Mouse (Mus musculus) heart, postnatal 0 days (tissue): Measurements from ENCODE around the gene Tm6sf2. TPM values are rescaled to one million over a fixed set of nuclear protein-coding genes. Genes with fewer than 3 reads are reported as not detected.

Source experiments
- ATAC-seq: fragments of 200-750 bp; cut with Nextera tagmentation; 2 replicates; pipeline ENCODE4 v1.8.0; 2017; ENCODE audit warnings: low read depth, moderate number of reproducible peaks, moderate library complexity; ENCODE audit not compliant: insufficient read depth
- DNase-seq: peaks from one replicate; pipeline ENCODE4 v3.0.0-alpha.2; 2016; ENCODE audit warnings: low spot score
- H3K27ac ChIP-seq: fragments of 300-500 bp; sonication (generic); 2 replicates; pipeline ENCODE4 v1.5.1; 2014; ENCODE audit warnings: low read depth, mild to moderate bottlenecking
- H3K27me3 ChIP-seq: fragments of 300-500 bp; sonication (generic); 2 replicates; pipeline ENCODE4 v1.6.1; 2014; ENCODE audit warnings: low read length, mixed read lengths; ENCODE audit not compliant: control insufficient read depth, insufficient read depth
- H3K36me3 ChIP-seq: fragments of 300-500 bp; sonication (generic); replicated peaks from 2 replicates; pipeline ENCODE4 v1.6.1; 2014; ENCODE audit warnings: low read length, mixed read lengths; ENCODE audit not compliant: control insufficient read depth, insufficient read depth
- H3K4me1 ChIP-seq: fragments of 300-500 bp; sonication (generic); 2 replicates; pipeline ENCODE4 v1.6.1; 2014; ENCODE audit warnings: antibody characterized with exemption; ENCODE audit not compliant: control insufficient read depth, insufficient read depth
- H3K4me2 ChIP-seq: fragments of 300-500 bp; sonication (generic); 2 replicates; pipeline ENCODE4 v1.6.1; 2014; ENCODE audit warnings: low read depth, mild to moderate bottlenecking, low read length, moderate library complexity
- H3K4me3 ChIP-seq: fragments of 300-500 bp; sonication (generic); 2 replicates; pipeline ENCODE4 v1.5.1; 2014; ENCODE audit warnings: low read depth, low read length
- H3K9ac ChIP-seq: fragments of 300-500 bp; sonication (generic); replicated peaks from 2 replicates; pipeline ENCODE4 v1.6.1; 2014; ENCODE audit warnings: low read depth, low read length, mixed read lengths
- H3K9me3 ChIP-seq: fragments of 300-500 bp; sonication (generic); replicated peaks from 2 replicates; pipeline ENCODE4 v1.6.1; 2016; ENCODE audit warnings: low read length; ENCODE audit not compliant: control insufficient read depth
- CTCF ChIP-seq: IDR thresholded peaks from 2 replicates; pipeline ENCODE4 v1.5.1; 2016; ENCODE audit warnings: antibody characterized with exemption, control low read depth, low read depth
- EP300 ChIP-seq: IDR thresholded peaks from 2 replicates; pipeline ENCODE4 v1.6.1; 2016; ENCODE audit warnings: antibody characterized with exemption, low read depth
- WGBS: fragments of 180-500 bp; shearing (Covaris S2); extraction: QIAGEN DNeasy Blood & Tissue Kit; methylation state at CpG from one replicate; pipeline ENCODE4 v1.1.7; 2014; 5-methylcytosine and 5-hydroxymethylcytosine counted together
- polyA plus RNA-seq: library from polyadenylated mRNA; unstranded; fragments of >200 nt; fragmentation: Nextera tagmentation; extraction: Ambion mirVana; gene quantifications from 2 replicates; pipeline ENCODE4 v1.2.1, GENCODE M21; 2015
- total RNA-seq: library from RNA; depleted of rRNA; stranded (reverse); fragments of >200 nt; gene quantifications from 2 replicates; pipeline ENCODE4 v1.2.3, GENCODE M21; 2014; ENCODE audit warnings: low replicate concordance

The Tm6sf2 gene
- total and polyA plus RNA-seq, 2 experiments from 2014 or later, result 1.3 to 2.1 TPM

DNA sequence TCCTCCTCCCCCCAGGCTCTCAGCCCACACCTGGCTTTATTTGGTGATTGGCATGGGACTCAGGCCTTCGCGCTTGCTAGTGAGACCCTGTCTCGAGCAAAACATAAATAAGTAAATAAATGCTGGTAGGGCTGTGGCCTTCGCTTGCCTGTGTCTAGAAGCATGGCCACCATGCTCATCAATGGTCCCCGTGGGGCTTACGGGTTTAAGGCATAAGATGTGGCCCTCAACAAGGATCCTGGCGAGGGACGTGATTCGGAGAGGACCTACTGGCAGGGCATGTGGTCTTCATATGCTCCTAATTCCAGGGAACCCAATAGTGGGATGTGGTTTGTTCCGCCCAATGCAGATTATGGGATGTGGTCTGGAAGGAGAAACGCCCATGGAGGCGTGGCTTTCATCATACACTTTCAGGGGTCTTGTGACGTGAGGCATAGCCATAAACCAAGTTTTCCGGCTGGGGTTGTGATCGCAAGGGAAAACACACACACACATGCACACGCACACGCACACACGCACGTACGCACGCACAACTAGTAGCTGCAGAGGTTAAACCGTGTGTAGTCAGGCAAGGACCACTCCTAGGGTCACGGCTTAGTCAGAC, 38.6 kb downstream of the Tm6sf2 start:
- Histone ChIP-seq H3K9ac (no peak overlapping the region), H3K4me2 (no peak overlapping the region), H3K36me3 (no peaks in the 10 kb centered on the region), H3K4me1 (no peaks in the 10 kb centered on the region), H3K27ac (no peak overlapping the region), H3K4me3 (no peak overlapping the region), H3K27me3 (peaks cover 69% of the 10 kb centered on the region), H3K9me3 (no peaks in the 10 kb centered on the region)
- WGBS, result 46% methylated on average over 23 of the region's 23 CpGs
- no peak for DNase-seq
- no peak for ATAC-seq
- TF ChIP-seq CTCF (no peak), EP300 (no peak)

DNA sequence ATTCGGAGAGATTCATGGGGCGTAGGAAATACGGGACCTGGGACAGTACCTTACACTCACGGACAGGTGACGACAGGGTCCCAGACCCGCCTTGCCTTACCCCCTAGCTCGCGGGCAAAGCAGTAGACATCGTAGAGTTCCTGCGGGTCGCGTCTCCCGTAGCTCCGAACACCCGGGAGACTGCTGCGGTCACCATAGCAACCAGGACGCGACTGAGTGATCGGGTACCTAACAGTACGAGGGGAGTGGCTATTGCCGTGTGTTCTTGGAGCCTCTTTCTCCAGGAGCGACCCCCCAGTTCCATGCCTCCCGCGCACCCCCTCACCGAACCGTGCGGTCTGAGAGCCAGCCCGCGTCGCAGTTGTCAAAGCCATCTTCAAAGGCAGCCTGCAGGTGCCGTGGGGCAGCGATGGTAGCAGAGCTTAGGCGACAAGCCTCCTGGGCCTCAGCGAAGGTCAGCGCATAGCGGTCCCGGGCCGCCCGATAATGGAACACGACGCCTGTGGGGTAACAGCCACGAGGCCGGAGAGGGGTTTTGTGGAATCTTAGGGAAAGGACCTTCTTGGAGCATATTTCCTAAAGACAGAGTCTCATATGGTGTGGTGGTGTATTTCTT, 39.8 kb downstream of the Tm6sf2 start:
- H3K36me3 ChIP-seq, result no peaks in the 10 kb centered on the region
- WGBS, result 7% methylated on average over 43 of the region's 43 CpGs
- no peaks in the 10 kb centered on the region for H3K9me3 ChIP-seq
- ATAC-seq, result no peak
- no peak overlapping the region for H3K4me3 ChIP-seq
- H3K4me1 ChIP-seq, result no peaks in the 10 kb centered on the region
- no peak overlapping the region for H3K27ac ChIP-seq
- no peak for TF ChIP-seq EP300
- TF ChIP-seq CTCF, result no peak
- no peak overlapping the region for H3K9ac ChIP-seq
- no peak for DNase-seq
- H3K27me3 ChIP-seq, result peaks cover 81% of the 10 kb centered on the region
- no peak overlapping the region for H3K4me2 ChIP-seq

DNA sequence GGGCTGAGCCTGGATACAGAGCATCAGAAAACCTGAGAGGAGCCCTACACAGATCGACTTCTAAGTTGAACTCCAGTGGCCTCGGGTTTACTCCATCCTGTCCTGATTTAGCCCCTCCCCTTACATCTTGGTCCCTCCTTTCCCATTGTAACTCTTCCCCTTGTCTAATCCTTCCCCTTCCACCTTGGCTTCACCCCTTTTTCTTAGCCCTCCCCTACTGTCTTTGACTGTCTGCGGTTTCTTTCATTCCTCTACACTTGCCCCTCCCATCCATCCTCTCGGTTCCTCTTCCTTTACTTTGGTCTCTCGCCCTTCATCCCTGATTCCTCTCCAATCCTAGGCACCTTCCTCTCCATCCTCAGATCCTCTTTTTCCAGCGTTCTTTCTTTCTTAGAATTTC, 41.8 kb downstream of the Tm6sf2 start:
- no peak for DNase-seq
- 19% methylated on average over 6 of the region's 6 CpGs for WGBS

DNA sequence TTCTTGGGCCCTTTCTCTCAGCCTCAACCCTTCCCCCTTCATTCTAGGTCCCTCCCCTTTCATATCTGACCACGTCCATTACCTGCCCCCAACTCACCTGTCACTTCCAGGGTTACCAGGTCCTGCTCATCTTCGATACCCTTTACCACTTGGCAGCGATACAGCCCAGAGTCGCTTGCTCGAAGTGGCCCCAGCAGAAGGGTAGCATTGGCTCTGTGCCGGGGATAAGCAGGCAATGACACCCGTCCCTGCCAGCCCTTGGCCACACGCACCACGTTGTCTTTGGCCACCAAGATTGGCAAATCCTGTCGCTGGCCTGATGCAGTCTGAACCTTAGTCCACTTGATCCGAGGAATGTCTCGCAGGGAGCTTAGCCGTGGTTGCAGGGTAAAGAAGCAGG, 42.2 kb downstream of the Tm6sf2 start:
- Histone ChIP-seq H3K27me3 (peaks cover 93% of the 10 kb centered on the region), H3K27ac (no peak overlapping the region), H3K9me3 (no peaks in the 10 kb centered on the region), H3K4me3 (no peak overlapping the region), H3K9ac (no peak overlapping the region), H3K4me1 (no peaks in the 10 kb centered on the region), H3K4me2 (no peak overlapping the region), H3K36me3 (no peaks in the 10 kb centered on the region)
- DNase-seq, result no peak
- TF ChIP-seq EP300 (no peak), CTCF (no peak)
- 59% methylated on average over 13 of the region's 13 CpGs for WGBS
- no peak for ATAC-seq

More for the DNA sequence above, 41.8 kb downstream of the Tm6sf2 start:
- no peak overlapping the region for H3K4me2 ChIP-seq
- no peak overlapping the region for H3K27ac ChIP-seq
- H3K4me3 ChIP-seq, result no peak overlapping the region
- H3K4me1 ChIP-seq, result no peaks in the 10 kb centered on the region
- H3K9ac ChIP-seq, result no peak overlapping the region
- H3K36me3 ChIP-seq, result no peaks in the 10 kb centered on the region
- ATAC-seq, result no peak
- no peaks in the 10 kb centered on the region for H3K9me3 ChIP-seq
- peaks cover 92% of the 10 kb centered on the region for H3K27me3 ChIP-seq
- no peak for TF ChIP-seq CTCF

DNA sequence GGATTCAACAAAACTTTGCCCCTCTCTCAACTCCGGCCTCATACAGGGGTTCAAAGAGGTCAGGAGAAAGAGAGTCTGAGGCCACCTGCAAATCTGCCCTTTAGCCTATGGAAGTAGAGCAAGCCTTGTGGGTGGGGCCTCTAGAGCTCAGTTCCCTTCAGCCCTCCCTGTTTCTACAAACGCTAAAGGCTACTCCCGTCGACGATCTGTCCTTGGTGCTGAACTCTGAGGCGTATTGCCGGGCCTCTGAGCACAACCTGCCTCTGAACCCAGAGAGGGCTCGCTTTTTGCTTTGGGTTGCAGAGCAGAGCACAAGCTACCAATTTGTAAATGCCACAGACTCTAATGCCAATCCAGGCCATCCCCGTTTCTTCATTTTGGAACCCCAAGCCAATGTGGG, 44.9 kb downstream of the Tm6sf2 start:
- Histone ChIP-seq H3K27ac (no peak overlapping the region), H3K4me2 (no peak overlapping the region), H3K4me1 (no peaks in the 10 kb centered on the region), H3K4me3 (no peak overlapping the region), H3K9ac (no peak overlapping the region), H3K27me3 (peaks cover 86% of the 10 kb centered on the region), H3K9me3 (no peaks in the 10 kb centered on the region), H3K36me3 (no peaks in the 10 kb centered on the region)
- WGBS, result 11% methylated on average over 9 of the region's 9 CpGs
- DNase-seq, result peak; percentile 30
- no peak for TF ChIP-seq EP300
- peak; percentile 10; the same call in 1 of the 2 replicates for ATAC-seq
